Mouse (Mus musculus) stomach, embryonic 16.5 days (tissue): Measurements from ENCODE around the gene AC134908.4. TPM values are rescaled to one million over a fixed set of nuclear protein-coding genes. Genes with fewer than 3 reads are reported as not detected.

Source experiments
- ATAC-seq: fragments of 200-750 bp; cut with Nextera tagmentation; 2 replicates; pipeline ENCODE4 v1.8.0; 2017; ENCODE audit warnings: moderate number of reproducible peaks, moderate TSS enrichment; ENCODE audit not compliant: insufficient read depth, low FRiP score
- H3K27ac ChIP-seq: fragments of 300-500 bp; sonication (generic); 2 replicates; pipeline ENCODE4 v1.5.1; 2014; ENCODE audit warnings: low read length
- H3K27me3 ChIP-seq: fragments of 300-500 bp; sonication (generic); 2 replicates; pipeline ENCODE4 v1.6.1; 2014; ENCODE audit warnings: low read length, control low read depth, mixed read lengths; ENCODE audit not compliant: control insufficient read depth, insufficient read depth
- H3K36me3 ChIP-seq: fragments of 300-500 bp; sonication (generic); 2 replicates; pipeline ENCODE4 v1.6.1; 2014; ENCODE audit warnings: low read length; ENCODE audit not compliant: control insufficient read depth, insufficient read depth
- H3K4me1 ChIP-seq: fragments of 300-500 bp; sonication (generic); 2 replicates; pipeline ENCODE4 v1.6.1; 2014; ENCODE audit warnings: low read length, control low read depth, mixed read lengths; ENCODE audit not compliant: control insufficient read depth, insufficient read depth
- H3K4me2 ChIP-seq: fragments of 300-500 bp; sonication (generic); 2 replicates; pipeline ENCODE4 v1.6.1; 2014; ENCODE audit warnings: low read depth, low read length, mixed read lengths
- H3K4me3 ChIP-seq: fragments of 300-500 bp; sonication (generic); replicated peaks from 2 replicates; pipeline ENCODE4 v1.5.1; 2014; ENCODE audit warnings: mild to moderate bottlenecking, low read length
- H3K9ac ChIP-seq: fragments of 300-500 bp; sonication (generic); 2 replicates; pipeline ENCODE4 v1.6.1; 2014; ENCODE audit warnings: low read length
- H3K9me3 ChIP-seq: fragments of 300-500 bp; sonication (generic); replicated peaks from 2 replicates; pipeline ENCODE4 v1.6.1; 2016; ENCODE audit warnings: low read length, control low read depth; ENCODE audit not compliant: control insufficient read depth
- WGBS: fragments of 180-500 bp; shearing (Covaris S2); extraction: QIAGEN DNeasy Blood & Tissue Kit; methylation state at CpG from one replicate; pipeline ENCODE4 v1.1.7; 2014; 5-methylcytosine and 5-hydroxymethylcytosine counted together
- polyA plus RNA-seq: library from polyadenylated mRNA; unstranded; fragments of >200 nt; fragmentation: Nextera tagmentation; extraction: Ambion mirVana; gene quantifications from 2 replicates; pipeline ENCODE4 v1.2.1, GENCODE M21; 2015

AC134908.4 gene
- polyA plus RNA-seq, 1 experiment from 2014 or later = not detected

DNA sequence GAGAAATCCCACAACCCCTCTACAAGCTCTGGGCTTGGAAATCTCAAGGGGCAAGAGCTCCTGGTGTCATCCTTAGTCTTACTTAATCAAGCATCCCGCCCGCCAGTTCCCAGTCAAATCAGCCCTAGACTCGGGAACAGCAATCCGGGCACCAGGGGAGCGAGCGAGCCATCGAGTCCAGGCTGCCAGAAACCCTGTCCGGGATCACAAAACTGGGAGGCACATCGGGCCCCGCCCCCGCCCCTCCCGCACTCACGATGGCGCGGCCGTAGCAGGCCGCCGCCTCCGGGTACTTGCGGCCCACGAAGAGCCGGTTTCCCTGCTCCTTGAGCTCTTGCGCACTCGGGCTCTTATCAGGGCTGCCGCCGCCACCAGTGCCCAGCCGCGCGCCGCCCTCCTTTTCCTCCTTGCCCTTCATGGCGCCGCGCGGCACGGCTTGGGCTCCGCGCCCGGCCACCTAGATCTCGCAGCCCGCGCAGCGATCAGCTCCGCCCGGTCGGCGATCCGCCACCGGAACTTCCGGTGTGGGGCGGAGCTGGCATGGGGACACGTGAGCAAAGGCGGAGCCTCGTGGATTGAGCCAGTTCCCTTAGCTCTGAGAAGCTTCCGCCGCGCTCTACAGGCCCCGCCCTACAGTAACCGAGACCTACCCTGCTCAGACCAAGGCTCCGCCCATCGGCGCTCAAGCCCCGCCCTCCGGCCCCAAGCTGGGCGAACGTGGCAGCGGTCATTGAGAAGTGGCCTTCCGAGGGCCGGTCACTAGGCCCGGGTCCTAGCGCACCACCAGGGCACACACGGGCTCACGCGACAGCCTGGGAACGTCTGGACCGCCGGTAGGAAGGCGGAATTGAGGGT is 37.2 kb upstream of the AC134908.4 start:
- Histone ChIP-seq H3K27ac (peak overlapping the region; percentile 99), H3K36me3 (peaks cover 22% of the 10 kb centered on the region), H3K4me3 (peak overlapping the region; percentile 90), H3K9me3 (no peaks in the 10 kb centered on the region), H3K27me3 (no peaks in the 10 kb centered on the region), H3K4me1 (peaks cover 63% of the 10 kb centered on the region), H3K9ac (peak overlapping the region; percentile 92), H3K4me2 (peak overlapping the region; percentile 88)
- peak; percentile 93 for ATAC-seq
- under 1% methylated on average over 77 of the region's 77 CpGs for WGBS

DNA sequence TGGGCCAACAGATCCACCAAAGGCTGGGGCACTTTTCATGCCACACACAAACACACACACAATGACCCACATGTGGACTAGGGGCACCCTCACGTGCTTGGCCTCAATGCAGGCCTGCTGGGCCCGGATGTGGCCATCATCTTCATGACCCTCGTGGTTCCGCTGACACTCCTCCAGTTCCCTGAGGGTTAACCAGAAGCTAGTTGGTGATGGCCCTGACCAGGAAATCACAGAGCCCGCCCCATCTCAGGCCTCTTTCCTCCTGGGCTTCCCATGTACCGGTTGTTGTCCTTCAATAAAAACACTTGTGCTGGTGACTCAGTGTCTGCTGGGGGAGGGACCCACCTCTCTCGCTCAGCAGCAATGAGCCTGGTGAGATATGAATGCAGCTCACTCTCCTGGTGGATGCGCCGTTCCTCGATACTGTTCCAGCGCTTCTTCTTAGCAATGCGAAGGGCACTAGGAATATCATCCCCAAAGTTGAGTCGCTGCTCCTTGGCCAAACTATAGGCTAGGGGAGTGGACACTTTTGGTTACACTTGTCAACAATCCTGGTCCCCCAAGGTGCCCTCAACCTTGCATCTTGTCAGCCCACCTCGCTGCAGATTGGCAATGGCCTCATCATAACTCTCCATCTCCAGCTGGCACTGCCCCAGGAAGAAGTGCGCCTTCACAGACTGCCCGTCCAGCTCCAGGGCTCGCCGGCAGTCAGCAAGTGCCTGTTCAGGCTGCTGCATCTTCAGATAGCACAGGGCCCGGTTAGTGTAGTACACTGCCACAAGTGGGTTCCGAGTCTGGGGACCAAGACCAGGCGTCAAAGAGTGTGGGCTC is 36.2 kb upstream of the AC134908.4 start:
- H3K4me2 ChIP-seq = peak overlapping the region; percentile 88
- H3K9me3 ChIP-seq = no peaks in the 10 kb centered on the region
- H3K4me1 ChIP-seq = peaks cover 57% of the 10 kb centered on the region
- no peaks in the 10 kb centered on the region for H3K27me3 ChIP-seq
- peaks cover 28% of the 10 kb centered on the region for H3K36me3 ChIP-seq
- no peak for ATAC-seq
- peak overlapping the region; percentile 92 for H3K9ac ChIP-seq
- H3K4me3 ChIP-seq = peak overlapping the region; percentile 90
- H3K27ac ChIP-seq = peak overlapping the region; percentile 95
- WGBS = 48% methylated on average over 21 of the region's 21 CpGs

DNA sequence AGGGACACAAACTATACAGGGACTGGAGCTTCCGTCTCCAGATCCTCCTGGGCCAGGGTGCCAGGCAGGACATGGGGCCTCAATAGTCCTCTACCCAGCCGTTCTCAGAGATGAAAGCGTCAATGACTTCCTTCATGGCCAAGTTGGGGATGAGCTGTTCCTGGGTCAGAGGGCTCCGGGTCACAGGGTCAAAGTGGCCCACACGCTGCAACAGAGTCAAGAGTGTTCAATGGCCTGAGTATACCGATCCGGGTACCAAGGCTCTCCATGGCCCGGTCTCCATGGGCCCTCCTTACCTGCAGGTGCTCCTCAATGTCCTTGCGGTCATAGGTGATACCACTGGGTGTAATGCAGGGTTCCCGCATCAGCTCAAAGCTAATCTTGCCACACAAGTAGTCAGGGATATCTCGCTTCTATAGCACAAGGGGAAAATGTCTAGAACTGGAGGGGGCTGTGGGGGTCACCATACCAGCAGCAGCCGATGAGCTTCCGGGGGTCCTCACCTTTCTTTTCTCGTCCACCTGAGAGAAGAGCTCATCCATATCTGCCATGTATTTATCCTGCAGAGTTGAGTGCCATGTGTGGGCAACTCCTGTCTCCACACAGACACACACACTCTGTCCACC is 35.5 kb upstream of the AC134908.4 start:
- no peak overlapping the region for H3K27ac ChIP-seq

DNA sequence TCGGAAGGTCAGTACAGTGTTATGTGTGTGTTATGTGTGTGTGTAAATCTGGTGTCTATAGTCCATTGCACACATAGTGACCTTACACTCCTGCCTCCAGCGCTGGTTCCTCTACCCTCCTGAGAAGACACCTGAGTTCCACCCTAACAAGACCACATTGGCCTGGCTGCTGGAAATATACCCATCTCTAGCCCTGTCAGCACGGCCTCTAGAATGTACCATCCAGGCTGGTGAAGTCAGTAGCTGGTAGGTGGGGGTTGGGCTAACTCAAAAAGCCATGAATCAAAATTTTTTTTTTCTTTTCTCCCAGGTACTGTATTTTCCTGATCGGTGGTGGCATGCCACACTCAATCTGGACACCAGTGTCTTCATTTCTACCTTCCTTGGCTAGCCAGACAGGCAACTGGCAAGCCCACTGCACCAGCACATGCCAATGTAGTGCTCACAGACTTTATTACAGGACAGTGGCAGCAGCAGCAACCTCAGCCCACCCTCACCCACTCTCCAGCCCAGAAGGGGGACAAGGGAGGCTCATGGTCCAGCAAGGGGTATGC is 34.8 kb upstream of the AC134908.4 start:
- Histone ChIP-seq H3K36me3 (peaks cover 30% of the 10 kb centered on the region), H3K4me2 (peak overlapping the region; percentile 91), H3K4me1 (peaks cover 45% of the 10 kb centered on the region), H3K27ac (peak overlapping the region; percentile 93), H3K27me3 (no peaks in the 10 kb centered on the region), H3K9me3 (no peaks in the 10 kb centered on the region), H3K9ac (peak overlapping the region; percentile 87), H3K4me3 (peak overlapping the region; percentile 74; the same call in 1 of the 2 replicates)
- WGBS = 79% methylated on average over 4 of the region's 4 CpGs
- no peak for ATAC-seq

More for the DNA sequence above, 35.5 kb upstream of the AC134908.4 start:
- WGBS = 81% methylated on average over 14 of the region's 14 CpGs
- Histone ChIP-seq H3K9me3 (no peaks in the 10 kb centered on the region), H3K9ac (0 out of 2 replicates have a peak overlapping the region, but pooled peaks have one; percentile 10), H3K36me3 (peaks cover 29% of the 10 kb centered on the region), H3K4me1 (peaks cover 49% of the 10 kb centered on the region), H3K4me2 (peak overlapping the region; percentile 88; the same call in 1 of the 2 replicates), H3K27me3 (no peaks in the 10 kb centered on the region), H3K4me3 (no peak overlapping the region)
- no peak for ATAC-seq

DNA sequence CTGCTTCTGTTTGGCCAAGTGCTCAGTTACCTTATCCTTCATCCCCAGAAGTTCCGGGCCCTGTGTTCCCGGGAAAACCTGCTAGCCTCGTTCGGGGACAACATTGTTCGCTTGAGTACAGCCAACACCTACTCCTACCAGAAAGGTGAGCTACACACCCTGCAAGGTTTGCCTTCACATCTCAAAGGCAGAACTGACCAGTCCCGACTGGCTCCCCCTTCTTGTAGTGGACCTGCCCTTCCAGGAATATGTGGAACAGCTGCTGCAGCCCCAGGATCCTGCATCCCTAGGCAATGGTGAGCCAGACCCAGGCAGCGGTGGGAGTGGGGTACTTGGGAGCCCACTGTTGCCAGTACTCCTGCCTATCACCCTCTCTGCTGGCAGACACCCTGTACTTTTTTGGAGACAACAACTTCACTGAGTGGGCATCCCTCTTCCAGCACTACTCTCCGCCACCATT is 34.1 kb upstream of the AC134908.4 start:
- H3K4me2 ChIP-seq = peak overlapping the region; percentile 91
- H3K36me3 ChIP-seq = peaks cover 23% of the 10 kb centered on the region
- H3K27me3 ChIP-seq = no peaks in the 10 kb centered on the region
- H3K9me3 ChIP-seq = no peaks in the 10 kb centered on the region
- peak overlapping the region; percentile 93 for H3K27ac ChIP-seq
- WGBS = 28% methylated on average over 8 of the region's 8 CpGs
- H3K4me1 ChIP-seq = peaks cover 45% of the 10 kb centered on the region
- H3K9ac ChIP-seq = peak overlapping the region; percentile 87
- H3K4me3 ChIP-seq = peak overlapping the region; percentile 74
- ATAC-seq = no peak

DNA sequence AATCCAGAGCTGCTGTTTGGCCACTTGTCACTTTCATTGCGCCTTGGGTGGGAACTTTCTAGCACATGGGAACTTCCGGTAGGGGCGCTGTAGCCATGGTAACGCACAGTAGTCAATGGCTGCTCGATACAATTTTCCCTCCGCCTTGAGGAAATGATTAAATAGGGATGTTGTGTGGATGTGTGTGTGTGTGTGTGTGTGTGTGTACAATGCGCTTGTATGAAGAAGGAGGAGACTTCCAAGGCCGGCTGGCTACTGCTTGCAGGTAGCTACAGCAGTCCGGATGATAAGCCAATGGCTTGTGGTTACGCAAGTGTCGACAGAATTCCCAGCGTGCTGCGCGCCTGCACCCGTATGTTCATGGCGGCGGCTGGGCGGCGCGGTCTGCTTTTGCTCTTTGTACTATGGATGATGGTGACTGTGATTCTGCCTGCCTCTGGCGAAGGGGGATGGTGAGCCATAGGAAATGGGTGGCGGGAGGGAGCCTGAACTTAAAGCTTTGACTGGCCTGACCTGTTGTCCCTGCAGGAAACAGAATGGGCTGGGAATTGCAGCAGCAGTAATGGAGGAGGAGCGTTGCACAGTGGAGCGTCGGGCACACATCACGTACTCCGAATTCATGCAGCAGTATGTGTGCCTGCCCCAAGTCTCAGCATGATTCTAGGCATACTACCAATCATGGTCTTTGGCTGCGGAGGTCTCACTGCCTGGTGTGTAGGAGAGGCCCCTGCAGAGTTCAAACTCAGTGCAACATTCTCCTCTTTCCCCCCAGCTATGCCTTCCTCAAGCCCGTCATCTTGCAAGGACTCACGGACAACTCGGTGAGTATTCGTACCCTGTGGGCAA is 33.5 kb upstream of the AC134908.4 start, which contains the start of gene Jmjd8:
Gene Jmjd8 (plus strand): TSS at position 156 of the 846 bp plus-strand sequence.
- H3K4me1 ChIP-seq = peaks cover 45% of the 10 kb centered on the region

DNA sequence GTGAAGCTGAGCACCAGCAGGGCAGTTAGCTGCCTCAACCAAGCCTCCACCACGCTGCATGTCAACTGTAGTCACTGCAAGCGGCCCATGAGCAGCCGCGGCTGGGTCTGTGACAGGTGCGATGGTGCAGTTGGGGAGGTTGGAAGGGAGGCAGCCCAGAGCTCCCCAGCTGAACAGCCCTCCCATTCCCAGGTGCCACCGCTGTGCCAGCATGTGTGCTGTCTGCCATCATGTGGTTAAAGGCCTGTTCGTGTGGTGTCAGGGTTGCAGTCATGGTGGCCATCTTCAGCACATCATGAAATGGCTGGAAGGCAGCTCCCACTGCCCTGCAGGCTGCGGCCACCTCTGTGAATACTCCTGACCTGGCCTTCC is 32.8 kb upstream of the AC134908.4 start:
- no peaks in the 10 kb centered on the region for H3K9me3 ChIP-seq
- H3K27me3 ChIP-seq = no peaks in the 10 kb centered on the region
- H3K36me3 ChIP-seq = peaks cover 23% of the 10 kb centered on the region
- no peak for ATAC-seq
- 82% methylated on average over 8 of the region's 8 CpGs for WGBS
- peaks cover 44% of the 10 kb centered on the region for H3K4me1 ChIP-seq
- H3K4me3 ChIP-seq = peak overlapping the region; percentile 74
- peak overlapping the region; percentile 91 for H3K4me2 ChIP-seq
- peak overlapping the region; percentile 93 for H3K27ac ChIP-seq
- H3K9ac ChIP-seq = peak overlapping the region; percentile 87

More for the DNA sequence above, 33.5 kb upstream of the AC134908.4 start, which contains the start of gene Jmjd8:
- peak; percentile 21; the same call in 1 of the 2 replicates for ATAC-seq
- Histone ChIP-seq H3K27me3 (no peaks in the 10 kb centered on the region), H3K9me3 (no peaks in the 10 kb centered on the region), H3K4me2 (peak within 1 kb of the TSS; percentile 91), H3K27ac (peak within 1 kb of the TSS; percentile 93), H3K9ac (peak within 1 kb of the TSS; percentile 87), H3K36me3 (peaks cover 23% of the 10 kb centered on the region), H3K4me3 (peak within 1 kb of the TSS; percentile 74)
- WGBS = under 1% methylated on average over 32 of the region's 32 CpGs
